Mouse (Mus musculus): ENCODE data around the gene Mtpn.

DNA sequence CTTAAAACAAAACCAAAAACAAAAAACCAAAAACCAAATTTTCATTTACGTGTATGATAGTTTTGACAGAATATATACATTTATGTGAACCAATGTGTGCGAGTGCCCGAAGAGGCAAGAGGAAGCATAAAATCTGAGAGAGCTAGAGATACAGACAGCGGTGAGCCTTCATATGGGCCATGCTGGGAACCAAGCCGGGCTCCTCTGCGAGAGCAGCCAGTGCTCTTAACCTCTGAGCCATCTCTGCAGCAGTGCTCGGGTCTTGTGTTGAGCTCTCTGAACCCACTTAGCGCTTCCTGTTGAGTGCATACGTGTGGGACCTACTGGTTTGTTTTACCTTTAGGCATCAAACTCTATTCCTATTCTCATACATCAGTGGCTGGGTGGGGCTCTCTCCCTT lies 689 bp upstream of the Mtpn start:
- TF ChIP-seq CTCF (IDR thresholded peaks at IDR 0.05; ENCODE audit: extremely low read depth, insufficient read depth, insufficient read length, insufficient replicate concordance) (no peak), POLR2A (IDR thresholded peaks at IDR 0.05; ENCODE audit: low read depth, low read length) (no peak)

Measured in spleen, adult 2 months (tissue).